Mouse (Mus musculus): Measurements from ENCODE around the gene March5.
A peak's percentile ranks its signal among the peaks of the same experiment; 100 is the strongest.
"Not testable (repeated sequence)": the region's sequence is repeated elsewhere in the genome, so short reads cannot be mapped to it uniquely, and the experiment has no call there.

March5 gene

GRCm38 (mm10) chr19:37207303-37208175 lies at the start of gene March5:
TSS of gene March5 (plus strand) at chr19:37207543.
- DNase-seq, result peak; percentile 92 to 93

- no peak for DNase-seq
Measured at GRCm38 (mm10) chr19:37172096-37172495, 35.2 kb upstream of the March5 start.

DNA sequence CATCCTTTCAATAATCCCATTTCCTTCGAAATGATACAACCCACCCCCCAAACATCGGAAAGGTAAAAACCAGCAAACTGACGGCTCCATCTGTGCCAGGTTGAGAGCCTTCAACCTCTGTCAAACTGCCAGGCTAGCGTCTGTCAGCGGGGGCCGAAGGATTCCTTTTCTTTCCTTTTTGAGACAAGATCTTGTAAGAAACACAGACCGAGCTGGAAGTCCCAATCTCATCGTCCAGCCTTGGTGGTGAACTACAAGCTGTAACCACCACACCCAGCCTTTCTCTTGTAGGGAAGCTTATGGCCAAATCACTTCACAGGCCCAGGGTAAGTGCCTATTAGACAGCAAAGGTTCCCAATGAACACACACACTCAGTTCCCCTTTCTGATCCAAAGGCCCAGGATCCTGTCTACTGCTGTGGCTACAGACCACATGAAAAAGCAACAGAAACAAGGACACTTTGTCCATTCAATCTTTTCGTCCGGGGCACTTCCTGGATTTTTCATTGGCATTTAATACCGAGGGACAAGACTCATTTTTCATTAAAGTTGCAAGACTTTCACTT lies 34.7 kb upstream of the March5 start:
- no peak for DNase-seq

- peak; percentile 20 to 36 for DNase-seq
Measured at GRCm38 (mm10) chr19:37173331-37174115, 33.8 kb upstream of the March5 start.

- DNase-seq, result peak; percentile 35 to 40
Measured at GRCm38 (mm10) chr19:37174116-37174715, 33.1 kb upstream of the March5 start.

DNA sequence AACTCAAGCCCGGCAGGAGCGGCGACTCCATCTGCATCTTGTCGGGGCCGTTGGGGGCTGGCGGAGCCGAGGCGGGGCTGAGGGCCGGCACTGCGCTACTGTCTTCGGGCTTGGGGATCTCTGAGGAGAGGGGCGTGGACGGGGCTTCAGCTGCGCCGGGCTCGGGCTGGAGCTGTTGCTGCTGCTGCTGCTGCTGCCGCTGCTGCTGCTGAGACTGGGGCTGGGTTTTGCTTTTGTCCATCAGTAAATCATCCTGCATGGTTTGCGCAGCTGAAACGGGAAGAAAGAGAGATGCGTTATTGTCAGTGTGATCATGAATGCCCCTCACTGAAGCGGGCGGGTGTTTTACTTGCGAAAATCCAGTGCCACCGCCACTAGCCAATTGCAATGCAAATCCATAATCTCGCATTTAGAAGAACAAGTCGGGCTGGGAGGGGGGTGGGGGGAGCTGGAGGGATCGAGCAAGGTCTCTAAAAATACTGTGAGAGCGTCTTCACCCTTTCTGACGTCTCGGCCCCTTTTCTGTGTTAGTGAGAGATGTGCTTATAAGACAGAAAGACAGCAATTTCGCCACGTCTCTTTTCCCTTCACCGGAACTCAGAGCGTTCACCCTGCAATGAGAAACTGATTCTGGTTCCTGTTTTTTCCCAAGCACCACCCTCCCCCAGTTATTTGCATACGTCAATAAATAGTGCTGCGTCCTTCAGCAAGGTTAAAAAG lies 32.5 kb upstream of the March5 start:
- DNase-seq, result peak; percentile 66 to 73

DNA sequence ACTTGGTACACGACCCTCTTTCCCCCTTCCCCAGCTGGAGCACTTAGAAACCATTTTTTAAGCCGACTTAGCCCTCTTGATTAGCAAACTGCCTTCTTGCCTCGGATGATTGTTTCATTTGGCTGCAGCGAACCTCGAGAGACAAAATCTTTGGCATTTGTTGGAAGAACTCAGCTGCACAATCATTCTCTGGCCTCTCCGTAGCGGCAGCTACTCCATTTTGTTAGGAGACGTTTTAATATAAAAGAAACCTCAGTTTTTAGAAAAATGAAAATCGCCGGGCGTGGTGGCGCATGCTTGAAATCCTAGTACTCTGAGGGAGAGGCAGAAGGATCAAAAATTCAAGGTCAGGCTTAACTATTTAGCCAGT lies 31.9 kb upstream of the March5 start:
- no peak for DNase-seq

GRCm38 (mm10) chr19:37175919-37176318 lies 31.4 kb upstream of the March5 start:
- peak in 1 of 2 experiments; percentile 28 for DNase-seq

GRCm38 (mm10) chr19:37176879-37177462 lies 30.4 kb upstream of the March5 start:
- DNase-seq, result no peak

DNA sequence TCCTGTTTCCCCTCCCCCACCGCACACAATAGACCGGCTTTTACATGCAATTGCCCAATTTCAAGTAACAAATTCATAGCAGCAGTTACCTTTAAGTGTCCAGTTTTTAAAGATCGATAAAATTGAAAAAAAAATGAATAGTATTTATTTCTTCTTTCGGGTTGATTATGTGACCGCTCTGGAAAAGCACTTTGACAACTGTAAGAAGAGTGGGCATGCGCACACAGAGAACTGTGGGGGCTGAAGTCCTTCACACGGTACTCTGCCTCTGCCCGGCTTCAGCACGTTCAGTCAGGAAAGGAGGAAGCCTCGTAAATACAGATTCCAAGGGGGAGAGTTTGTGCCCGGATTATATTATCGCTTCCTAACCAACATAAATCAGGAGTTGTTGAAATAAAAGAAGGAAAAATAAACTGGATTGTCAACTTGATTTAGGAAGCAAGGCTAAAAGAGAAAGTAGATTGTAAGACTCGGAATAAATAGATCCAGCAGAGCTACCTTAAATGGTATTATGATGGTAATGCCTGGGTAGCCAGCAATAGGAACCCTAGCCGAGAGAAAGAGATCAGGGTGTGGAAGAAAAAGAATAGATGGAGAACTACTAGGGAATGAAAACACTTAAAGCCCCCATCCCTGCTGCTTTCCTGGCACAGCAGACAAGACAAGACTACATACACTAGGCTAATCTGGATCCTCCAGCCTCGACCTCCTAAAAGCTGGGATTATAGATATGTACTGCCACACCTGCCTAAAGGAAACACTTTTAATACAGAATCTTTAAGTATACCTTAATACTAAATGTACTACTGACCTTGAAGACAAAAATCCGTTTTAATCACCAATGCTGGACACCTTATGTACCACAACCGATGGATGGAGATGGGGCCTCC lies 29.3 kb upstream of the March5 start:
- DNase-seq, result peak; percentile 59 to 76

- no peak for DNase-seq
Measured at GRCm38 (mm10) chr19:37188366-37188948, 18.9 kb upstream of the March5 start.

DNA sequence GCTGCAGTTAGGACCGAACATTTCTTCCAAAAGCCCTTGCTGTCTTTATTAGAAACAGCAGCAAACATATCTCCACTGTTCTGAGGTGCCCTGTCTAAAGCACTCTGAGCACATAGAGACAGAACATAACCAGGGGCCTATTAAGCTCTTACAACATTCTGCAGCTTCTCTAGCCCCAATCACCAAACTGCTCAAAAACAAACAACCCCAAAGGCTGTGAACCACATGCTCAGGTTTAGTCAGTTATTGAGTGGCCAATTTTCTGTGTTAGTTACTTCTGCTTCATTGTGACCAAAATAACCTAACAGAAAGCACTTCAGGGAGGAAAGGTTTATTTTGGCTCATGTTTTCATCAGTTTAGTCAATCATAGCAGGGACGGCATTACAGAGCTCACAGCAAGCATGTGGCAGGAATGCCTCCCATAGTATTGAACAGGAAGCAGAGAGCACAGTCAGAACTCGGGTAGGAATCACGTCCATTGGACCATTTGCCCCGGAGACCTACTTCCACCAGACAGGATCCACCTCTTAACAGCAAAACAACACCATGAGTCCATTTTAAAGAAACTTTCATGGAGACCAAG lies 14.8 kb upstream of the March5 start:
- peak in 1 of 2 experiments; percentile 34 for DNase-seq

DNA sequence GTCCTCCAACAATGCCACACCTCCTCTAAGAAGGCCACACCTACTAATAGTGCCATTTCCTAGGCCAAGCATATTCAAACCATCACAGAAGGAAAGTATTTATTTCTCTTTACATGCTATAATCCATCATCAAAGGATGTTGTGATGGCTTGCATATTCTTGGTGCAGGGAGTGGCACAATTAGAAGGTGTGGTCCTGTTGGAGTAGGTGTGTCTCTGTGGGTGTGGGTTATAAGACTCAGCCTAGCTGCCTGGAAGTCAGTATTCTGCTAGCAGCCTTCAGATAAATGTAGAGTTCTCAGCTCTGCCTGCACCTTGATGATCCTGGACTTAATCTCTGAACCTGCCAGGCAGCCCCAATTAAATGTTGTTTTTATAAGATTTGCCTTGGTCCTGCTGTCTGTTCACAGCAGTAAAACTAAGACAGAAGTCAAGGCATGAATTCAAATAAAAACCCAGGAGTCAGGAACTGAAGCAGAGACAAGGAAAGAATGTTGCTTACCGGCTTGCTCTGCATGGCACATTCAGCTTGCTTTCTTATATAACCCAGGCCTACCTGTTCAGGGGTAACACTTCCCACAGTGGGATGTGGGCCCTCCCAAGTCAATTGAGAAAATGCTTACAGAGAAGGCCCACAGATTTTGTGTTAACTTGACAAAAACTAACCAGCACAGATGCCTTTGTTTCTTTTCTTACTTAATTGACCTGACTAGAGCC lies 9.0 kb upstream of the March5 start:
- DNase-seq, result no peak

DNA sequence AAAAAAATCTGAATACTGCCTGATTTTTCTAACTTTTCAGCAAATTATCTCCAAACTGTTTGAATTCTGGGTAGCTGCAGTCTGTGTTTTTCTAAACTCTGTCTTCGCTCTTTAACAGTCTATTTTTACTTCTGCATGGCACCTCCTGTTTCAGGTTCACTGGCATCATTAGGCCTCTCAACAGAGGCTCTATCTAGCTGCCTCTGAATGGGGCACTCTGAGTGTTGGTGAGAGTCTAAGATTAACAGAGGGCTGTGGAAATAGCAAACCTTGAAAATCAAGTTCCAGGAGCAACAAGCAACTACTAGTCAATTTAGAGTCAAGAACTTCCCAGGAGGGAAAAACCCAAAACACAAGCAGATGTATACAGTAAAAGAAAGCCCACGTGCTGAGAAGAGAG lies 7.5 kb upstream of the March5 start:
- DNase-seq, result no peak

GRCm38 (mm10) chr19:37203371-37203770 lies 4.0 kb upstream of the March5 start:
- DNase-seq, result no peak

- DNase-seq, result not testable (repeated sequence)
Measured at GRCm38 (mm10) chr19:37205155-37205554, 2.2 kb upstream of the March5 start.

- peak; percentile 63 to 67 for DNase-seq
Measured at GRCm38 (mm10) chr19:37206641-37207302, 571 bp upstream of the March5 start.

- DNase-seq, result peak; percentile 23 to 42
Measured at GRCm38 (mm10) chr19:37208176-37208755, 923 bp downstream of the March5 start, which contains the start of gene Cpeb3. TSS of gene Cpeb3 (minus strand) at chr19:37208601.
